Mouse (Mus musculus): ENCODE results near the gene Efna1.

DNA sequence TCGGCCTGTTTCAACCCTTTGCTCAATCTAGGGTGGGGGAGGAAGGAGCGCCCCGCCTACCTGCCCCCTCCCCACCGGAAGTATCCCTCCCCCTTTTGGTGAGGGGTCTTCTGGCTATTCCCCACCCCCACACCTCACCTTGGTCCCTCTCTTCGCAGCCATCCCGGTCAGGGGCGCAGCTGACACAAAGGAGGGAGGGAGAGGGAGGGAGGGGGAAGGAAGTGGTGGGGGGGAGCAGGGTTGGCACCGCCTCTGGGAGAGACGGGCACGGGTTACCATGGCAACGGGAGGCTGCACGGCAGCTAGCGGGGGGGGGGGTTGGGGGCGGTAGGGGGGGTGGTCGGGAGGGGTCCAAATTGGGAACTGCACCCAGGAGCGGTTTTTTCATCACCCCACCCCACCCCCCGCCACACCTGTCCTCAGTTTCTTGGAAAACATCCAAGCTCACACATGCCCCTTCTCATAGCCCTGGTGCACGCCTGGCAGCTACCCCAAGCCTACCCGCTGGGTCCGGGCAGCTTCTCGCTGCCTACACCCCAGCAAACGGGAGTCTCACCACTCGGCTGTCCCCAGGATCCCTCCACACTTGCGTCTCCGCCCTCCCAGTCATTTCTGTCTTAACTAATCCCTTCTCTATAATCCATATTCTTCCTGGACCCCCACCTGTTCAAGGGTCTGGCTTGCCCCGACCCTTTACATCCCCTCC is 35.8 kb downstream of the Efna1 start:
- TF ChIP-seq POLR2A (IDR thresholded peaks at IDR 0.05; ENCODE audit: low read depth, low read length) = no peak
- TF ChIP-seq CTCF (conservative IDR thresholded peaks at IDR 0.05; ENCODE audit: insufficient read depth, insufficient read length, low read depth, low read length) = no peak
